Mouse (Mus musculus) large intestine, adult 2 months (tissue): ENCODE measurements around the gene Gm29094. TPM values are rescaled to one million over a fixed set of nuclear protein-coding genes. Genes with fewer than 3 reads are reported as not detected.
"Not testable (repeated sequence)": the region's sequence is repeated elsewhere in the genome, so short reads cannot be mapped to it uniquely, and the experiment has no call there.

Source experiments
- DNase-seq: peaks from one replicate; pipeline ENCODE4 v3.0.0-alpha.2; 2012; ENCODE audit warnings: low read depth, low spot score
- WGBS: fragments of 180-500 bp; shearing (Covaris S2); methylation state at CpG from one replicate; pipeline ENCODE4 v1.1.7; 2018; 5-methylcytosine and 5-hydroxymethylcytosine counted together
- polyA plus RNA-seq: library from polyadenylated mRNA; depleted of rRNA; stranded (reverse); fragments of >200 nt; gene quantifications from 2 replicates; pipeline ENCODE4 v1.2.3, GENCODE M21; 2012; rRNA removed

The Gm29094 gene
- not detected in 2 replicates for polyA plus RNA-seq

DNA sequence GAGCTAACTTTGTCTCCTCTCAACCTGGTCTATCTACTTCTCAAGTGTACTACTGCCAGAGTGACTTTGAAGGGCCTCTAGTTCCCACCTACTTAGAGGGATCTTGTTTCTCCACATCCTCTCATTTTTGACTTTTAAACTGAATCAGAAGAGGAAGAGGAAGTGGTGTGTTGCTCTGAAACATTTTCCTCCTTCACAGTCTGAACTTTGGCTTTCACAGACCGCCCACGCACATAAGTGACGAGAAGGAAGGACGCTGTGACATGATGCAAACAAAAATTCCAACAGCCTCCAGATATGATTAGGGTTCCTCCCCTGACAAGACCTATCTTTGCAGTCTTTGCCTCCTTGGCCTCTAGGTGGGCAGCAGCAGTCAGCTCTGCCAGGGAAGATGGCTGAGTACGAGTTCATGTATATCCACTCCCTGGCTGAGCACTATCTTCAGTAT, at the start of gene Gm29094, which contains the start of gene Bcl2a1b:
Gm29094 (plus strand) TSS at position 411 of the 448 bp plus-strand sequence.
Bcl2a1b (plus strand) TSS at position 241 of the 448 bp plus-strand sequence.
- WGBS = 62% methylated on average over 5 of the region's 5 CpGs
- not testable (repeated sequence) for DNase-seq

DNA sequence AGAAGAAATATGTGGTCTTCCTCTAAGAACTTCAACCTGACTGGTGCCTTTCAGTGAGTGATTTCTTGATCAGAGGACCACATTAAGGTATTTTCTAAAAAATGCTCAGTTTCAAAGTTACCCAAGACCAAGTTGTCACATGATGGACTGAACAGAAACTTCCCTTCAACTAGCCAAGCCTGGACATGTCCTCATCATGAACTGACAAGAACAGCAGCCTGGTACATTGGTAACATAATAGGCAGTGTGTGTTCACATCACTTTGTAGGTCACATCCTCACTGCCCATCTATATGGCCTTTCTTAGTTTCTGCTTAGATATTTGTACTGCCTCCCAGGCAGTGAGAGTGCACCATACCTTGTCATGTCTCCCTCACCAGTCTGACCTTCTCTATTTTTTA, 26.6 kb upstream of the Gm29094 start:
- not testable (repeated sequence) for DNase-seq

DNA sequence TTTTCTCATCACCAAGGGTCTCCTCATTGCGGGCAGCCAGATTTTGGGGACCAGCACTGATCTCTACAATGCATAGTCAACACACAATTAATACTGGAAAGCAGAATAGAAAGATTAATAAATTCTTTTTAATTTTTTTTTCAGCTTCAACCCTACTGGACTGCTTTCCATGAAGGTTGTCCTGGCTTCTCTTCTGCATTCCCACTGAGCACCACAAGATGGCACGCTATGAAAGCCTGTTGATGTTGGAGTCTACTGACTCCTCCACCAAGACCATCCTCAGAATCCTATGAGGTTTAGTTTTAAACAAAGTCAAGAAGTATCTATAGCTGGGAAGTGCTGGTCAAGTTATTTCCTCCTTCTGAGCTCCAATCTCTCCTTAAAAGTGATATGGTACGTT, 20.3 kb upstream of the Gm29094 start:
- DNase-seq = not testable (repeated sequence)
- WGBS = 34% methylated on average over 2 of the region's 3 CpGs

DNA sequence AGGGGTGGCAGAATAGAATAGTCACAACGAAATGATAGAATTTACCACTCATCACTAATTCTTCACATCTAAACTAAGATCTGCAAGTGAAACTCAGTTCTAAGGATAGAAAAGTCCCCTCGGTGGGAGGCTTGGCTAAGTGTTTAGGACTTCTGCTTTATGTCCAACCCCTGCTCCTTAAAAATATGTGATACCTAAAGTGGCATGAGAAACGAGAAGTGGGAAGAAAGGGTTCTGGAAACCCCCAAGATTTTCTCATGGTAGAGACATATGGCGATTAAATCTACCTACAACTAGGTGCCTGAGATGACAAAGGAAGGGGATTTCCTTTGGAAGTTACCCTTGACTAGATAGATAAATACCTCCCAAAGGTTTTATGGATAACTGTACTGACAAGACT, 19.7 kb upstream of the Gm29094 start:
- 49% methylated on average over 4 of the region's 4 CpGs for WGBS
- DNase-seq = not testable (repeated sequence)

DNA sequence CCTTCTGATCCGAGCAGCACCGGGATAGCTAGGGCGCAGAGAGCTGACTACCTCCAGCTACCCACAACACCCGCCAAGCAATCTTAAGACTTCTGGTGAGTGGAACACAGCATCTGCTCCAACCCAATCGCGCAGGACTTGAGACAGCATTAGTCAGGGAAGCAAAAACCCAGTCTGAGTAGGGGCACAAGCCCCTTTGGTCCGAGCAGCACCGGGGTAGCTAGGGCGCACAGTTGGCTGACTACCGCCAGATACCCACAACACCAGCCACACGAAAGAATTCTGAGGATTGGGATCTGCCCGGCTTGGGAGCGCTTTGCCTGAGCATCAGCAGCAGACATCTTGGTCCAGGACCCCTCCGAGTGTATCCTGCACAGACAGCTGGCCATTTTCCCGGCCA, 12.2 kb upstream of the Gm29094 start:
- 82% methylated on average over 15 of the region's 15 CpGs for WGBS
- DNase-seq = not testable (repeated sequence)

DNA sequence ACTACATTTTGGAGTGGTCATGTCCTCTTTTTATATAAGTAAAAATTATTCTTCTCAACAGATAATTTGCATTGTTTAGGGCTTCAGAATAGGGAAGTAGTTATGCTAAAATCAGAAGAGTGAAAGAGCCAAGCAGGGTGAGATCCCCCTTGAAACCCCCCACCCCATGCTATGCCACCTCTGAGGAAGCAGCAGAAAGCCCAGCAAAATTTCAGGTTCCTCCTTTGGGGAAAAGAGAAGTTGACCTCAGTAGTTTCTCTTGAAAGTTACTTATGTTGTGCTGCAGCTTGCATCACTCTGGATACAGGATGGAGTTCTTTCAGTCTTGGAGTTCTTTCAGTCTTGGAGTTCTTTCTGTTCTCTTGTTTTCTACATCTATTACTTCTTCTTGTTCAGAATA, 3.7 kb upstream of the Gm29094 start:
- DNase-seq = not testable (repeated sequence)

DNA sequence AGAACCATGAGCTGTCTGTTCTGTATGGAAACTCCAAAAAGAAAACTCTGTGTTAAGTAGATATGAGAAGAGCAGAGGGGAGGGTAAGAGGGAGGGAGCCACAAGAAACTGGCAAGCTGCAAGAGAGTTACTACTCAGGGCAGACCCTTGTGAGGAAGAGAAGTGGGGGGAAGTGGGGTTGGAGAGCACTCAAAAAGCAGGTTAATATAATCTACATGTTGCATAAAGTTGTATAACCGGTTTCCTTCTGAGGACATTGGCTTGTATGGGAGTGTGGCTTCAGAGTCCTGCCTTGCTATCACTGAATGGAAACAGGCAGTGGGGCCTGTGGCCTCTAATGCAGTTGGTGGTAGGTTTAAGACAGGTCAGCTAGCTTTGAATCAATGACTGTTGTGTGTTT, 1.7 kb upstream of the Gm29094 start:
- whole genome bisulfite sequencing = 30% methylated on average over 1 of the region's 1 CpGs
- DNase-seq = not testable (repeated sequence)

DNA sequence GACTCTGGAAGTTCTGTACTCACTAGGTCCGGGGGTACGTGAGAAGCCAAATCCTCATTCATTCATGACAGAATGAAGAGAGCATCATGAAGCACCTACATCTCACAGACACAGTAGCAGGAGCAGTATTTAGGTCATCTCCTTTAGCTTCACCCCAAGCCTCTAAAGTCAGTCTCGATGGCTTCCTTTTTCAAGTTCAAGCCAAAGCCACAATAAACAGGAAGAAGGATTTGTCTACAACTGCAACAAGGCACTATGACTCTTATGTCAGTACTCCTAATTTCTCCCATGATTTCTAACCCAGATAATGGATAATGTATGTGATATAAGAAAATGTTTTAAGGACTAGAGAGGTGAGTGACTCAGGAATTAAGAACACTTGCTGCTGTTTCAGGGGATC, 830 bp upstream of the Gm29094 start:
- not testable (repeated sequence) for DNase-seq
- 82% methylated on average over 3 of the region's 3 CpGs for WGBS

DNA sequence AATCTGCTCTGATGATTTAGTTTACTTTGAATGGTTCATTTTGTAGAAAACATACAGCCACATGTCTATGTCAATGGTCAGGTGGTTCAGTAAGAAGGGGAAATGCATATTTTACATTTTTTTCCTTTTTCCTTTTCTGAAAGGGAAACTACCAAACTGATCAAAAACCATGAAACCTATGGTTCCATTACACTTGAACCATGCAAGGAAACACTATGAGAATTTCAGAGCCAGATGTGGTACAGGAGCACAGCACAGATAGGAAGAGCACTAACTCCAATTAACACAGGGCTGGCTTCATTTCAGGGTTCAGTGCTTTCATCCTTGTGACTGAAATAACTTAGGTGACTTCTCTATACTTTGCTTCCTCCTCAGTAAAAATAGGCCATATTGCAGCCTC, 3.1 kb downstream of the Gm29094 start:
- DNase-seq = not testable (repeated sequence)

DNA sequence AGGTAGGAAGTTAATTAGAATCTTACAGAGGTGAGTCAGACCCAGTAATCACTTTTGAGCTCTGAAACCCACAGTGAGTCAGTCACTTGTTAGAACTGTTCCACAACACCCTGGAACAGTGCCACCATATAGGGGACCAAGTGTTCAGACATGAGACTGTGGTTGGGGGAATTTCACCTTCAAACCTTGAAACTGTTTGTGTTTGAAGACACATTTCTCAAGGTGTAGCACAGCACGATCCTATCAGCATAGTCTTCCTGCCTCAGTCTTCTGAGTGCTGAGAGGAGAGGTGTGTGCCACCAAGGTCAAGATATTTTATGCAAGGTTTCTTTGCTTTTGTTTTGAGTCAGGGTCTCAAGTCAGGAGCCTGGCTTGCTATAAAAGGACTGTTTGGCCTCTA, 9.8 kb downstream of the Gm29094 start:
- 49% methylated on average over 1 of the region's 1 CpGs for WGBS
- DNase-seq = not testable (repeated sequence)

DNA sequence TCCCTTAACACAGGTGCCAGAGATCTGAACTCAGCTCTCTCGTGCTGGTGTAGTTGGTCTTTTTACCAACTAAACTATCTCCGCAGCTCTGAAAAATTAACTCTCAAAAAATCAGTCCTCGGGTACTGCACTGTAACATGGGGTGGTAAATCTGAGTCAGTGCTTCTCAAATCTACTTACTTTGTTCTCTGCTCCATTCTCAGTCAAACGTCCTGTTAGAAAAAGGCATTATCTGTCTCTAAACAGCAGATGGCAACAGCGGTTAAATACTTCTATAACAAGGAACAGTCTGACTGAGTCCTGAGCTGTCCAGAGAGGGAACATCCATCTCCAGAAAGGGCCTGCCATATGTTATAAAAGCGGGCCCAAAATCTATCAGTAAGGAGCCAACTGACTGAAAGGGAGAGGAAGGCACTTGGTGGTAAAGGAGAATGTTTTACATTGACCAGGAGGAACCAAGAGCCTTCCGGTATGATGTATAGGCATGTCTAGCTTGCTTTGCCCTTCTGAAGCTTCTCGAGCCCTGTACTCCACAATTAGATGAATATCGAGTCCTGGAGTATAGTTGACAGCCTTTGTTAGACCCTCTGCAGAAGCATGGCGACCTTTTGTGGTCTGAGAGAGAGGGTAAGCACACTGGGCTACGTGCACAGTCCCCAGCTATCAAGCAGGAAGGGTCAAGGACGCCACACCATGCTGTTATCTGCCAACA, 11.3 kb downstream of the Gm29094 start, which contains the start of gene Mthfs:
Mthfs (plus strand) TSS at position 324 of the 712 bp plus-strand sequence.
- 19% methylated on average over 9 of the region's 12 CpGs for WGBS
- DNase-seq = not testable (repeated sequence)

DNA sequence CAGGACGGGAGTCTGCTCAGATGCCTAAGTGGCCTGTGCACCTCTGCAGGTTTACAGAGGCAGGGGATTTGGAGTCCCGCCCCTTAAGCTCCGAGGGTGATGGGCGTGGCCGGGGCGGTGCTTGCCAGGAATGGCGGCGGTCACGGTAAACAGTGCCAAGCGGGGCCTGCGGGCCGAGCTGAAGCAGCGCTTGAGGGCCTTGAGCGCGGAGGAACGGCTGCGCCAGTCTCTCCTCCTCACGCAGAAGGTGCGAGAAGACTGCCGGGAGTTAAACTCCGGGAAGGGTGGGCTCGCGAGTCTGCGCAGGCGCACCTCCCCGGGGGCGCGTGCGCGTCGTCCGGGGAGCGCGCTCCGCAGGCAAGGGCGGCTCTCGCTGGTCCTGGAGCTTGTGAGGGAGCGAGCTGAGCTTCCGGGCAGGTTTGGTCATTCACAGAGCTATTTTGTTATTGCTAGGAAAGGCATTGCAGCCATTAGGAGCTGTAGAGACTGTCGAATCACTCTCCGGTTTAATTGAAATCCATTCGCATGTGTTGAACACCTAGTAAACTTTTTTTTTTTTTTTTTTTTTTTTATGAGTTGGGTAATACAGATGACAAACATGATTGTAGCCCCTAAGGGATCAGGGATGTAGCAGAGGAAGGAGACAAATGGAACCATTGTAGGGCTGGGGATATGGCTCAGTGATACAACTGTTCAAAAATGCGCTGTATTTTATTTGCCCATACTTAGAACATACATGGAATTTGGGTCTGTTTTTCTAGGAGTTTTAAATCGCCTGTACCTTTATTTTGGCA, 12.1 kb downstream of the Gm29094 start:
- not testable (repeated sequence) for DNase-seq
- WGBS = 3% methylated on average over 20 of the region's 44 CpGs

DNA sequence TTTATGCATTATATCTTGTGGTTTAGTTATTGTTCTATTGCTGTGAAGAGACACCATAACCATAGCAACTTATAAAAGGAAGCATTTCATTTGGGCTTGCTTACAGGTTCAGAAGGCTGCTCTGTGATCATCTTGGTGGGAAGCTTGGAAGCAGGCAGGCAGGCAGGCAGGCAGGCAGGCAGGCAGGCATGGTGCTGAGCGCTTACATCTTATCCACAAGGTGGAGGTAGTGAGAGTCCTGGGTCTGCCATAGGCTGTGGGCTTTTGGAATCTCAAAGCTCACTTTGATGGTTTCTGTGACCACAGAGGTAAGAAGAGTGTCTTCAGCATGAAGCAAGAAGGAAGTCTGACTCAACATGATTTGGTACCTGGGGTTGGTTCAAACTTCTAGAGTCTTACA, 13.2 kb downstream of the Gm29094 start:
- WGBS = 53% methylated on average over 1 of the region's 1 CpGs
- not testable (repeated sequence) for DNase-seq

DNA sequence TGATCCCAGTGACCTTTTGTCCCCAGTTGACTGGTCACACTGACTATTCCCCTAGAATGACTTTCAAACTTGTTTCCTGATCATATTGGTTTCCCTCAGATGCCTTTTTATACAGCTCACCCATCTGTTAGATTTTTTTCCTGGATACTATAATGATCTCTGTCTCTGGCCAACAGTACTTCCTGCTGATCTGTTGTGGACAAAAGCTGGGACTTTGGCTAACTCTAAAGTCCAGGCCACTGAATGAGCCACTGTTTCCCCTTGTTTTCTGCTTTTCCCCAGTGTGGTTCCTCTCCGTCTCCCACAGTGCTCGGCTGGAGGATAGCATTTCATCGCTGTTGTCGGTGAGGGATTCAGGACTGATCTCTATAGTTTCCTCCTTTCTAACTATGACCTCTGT, 19.0 kb downstream of the Gm29094 start:
- not testable (repeated sequence) for DNase-seq
- WGBS = 90% methylated on average over 4 of the region's 4 CpGs

DNA sequence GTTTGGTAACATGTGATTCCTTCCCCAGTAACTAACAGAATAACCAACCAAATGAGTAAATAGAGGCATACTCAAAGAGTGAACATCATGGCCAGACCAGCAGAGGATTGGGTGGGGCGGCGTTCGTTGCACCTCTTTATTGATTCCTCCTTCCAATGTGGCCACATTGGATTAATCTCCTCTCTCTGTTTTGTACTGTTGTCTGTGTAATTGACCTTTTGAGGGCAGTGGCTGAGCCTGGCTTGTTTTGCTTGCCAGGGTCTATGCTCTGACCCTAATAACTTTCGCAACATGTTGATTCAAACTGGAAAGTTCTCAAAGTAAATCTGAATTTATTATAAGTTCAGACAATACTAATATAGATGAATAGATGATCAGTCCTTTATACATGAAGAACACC, 20.5 kb downstream of the Gm29094 start:
- 96% methylated on average over 3 of the region's 4 CpGs for WGBS
- DNase-seq = not testable (repeated sequence)

DNA sequence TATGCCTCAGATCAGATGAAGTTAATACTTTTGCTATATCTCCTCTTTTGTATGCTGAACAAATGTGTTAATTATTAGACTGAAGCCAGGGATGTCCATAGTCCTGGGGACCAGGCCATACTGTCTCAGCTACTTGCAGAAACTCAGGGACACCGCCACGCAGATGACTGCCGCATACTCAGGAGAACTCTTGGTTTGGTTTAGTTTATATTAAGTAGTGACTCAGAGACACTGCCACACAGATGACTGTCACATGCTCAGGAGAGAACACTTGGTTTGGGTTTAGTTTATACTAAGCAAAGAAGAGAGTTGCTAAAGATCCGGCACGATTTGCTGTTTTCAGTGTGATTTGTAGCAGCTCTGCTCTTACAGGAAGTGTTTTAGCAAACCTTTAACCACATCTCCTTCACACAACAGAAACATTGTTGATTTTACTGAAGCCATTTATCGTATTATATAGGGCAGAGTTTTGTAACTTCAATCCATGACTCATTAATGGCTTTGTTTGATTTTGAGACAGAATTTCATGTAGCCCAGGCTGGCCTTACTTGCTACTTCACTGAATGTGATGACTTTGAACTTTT, 21.6 kb downstream of the Gm29094 start:
- WGBS = 51% methylated on average over 6 of the region's 6 CpGs
- not testable (repeated sequence) for DNase-seq

DNA sequence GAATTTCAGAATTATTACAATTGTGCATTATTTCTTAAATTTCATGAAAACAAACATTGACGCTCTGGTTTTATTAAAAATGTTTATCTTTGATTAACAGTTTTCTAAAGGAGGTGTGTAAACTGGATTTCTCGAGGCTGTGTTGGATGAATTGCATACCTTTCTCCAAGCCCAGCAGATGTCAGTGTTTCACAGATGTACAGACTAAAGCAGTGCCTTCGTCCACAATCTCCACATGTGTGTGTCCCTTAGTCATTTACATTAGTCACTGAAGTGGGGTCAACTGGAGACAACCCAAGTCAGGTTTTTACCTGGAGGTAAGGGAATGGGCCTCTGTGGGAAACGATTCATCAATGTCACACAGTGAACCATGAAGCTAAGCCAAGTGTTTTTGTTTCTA, 26.9 kb downstream of the Gm29094 start:
- DNase-seq = no peak
- WGBS = 58% methylated on average over 4 of the region's 4 CpGs

DNA sequence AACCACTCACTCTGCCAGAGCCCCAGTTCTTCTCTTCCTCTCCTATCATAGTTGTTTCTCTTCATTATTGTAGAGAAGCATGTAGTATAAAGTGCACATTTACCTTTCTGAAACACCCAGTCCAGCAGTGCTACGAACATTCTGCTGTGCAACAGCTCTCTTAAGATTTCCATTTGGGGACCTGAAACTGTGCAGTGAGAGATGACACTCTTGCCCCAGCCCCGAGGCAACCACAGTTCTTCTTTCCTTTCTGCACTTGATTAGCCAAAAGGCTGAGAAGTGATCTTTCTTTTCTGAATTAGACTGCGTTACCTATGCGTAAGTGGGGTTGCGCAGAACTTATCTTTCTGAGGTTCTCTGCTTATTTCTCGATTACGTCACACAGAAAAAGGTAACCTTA, 28.9 kb downstream of the Gm29094 start:
- 86% methylated on average over 7 of the region's 7 CpGs for WGBS
- DNase-seq = no peak

DNA sequence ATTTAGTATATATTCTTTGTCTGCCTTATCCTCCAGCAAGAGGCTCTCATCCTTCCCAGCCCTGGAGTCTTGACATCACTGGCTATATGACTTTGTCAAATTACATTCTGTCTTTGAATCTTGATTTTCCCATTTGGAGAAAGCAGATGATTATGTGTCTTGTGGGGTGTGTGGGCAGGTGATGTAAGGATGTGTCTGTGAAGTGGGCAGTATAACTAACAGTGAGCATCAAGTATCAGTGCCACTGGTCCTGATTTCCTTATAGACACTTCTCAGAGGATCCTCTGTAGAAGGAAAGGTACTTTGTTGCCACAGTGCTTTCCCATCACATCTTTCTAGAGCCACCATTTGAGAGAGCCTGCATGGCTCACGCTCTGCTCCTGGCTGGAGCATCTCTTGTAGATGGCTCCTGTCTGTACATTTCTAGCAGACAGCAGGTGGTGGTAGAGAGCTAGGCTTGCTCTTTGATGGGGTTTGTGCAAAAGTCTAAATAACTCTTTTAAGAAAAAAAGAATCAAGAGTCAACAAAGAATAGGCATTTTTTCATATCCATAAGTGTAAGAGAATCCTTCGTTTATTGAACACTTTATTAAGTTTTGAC, 31.8 kb downstream of the Gm29094 start:
- WGBS = 72% methylated on average over 2 of the region's 2 CpGs

DNA sequence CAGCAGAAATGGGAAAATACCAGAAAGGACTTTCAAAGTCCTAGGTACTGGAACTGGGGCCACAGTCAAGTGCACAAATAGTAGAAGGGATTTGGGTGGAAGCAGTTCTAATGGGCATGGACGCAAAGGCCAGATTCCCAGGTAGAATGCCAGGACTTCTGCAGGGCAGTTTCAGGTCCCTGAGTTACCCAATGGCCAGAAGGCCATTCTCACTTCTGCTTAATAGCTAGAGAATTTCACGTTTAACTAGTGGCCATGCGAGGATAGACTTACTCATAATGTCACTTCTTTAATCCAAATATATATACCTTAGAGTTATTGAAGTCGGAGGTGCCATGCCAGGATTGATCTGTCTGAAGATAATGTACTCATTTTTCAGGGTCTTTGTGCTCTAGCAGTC, 38.0 kb downstream of the Gm29094 start:
- WGBS = 83% methylated on average over 4 of the region's 4 CpGs
- not testable (repeated sequence) for DNase-seq

More for the DNA sequence above, 31.8 kb downstream of the Gm29094 start:
- DNase-seq = not testable (repeated sequence)
